Mouse (Mus musculus) brain, embryonic 14.5 days (tissue): Measurements from ENCODE around the gene Anks6. TPM values are rescaled to one million over a fixed set of nuclear protein-coding genes. Genes with fewer than 3 reads are reported as not detected.

ENCODE experiments used
- DNase-seq: peaks from one replicate; pipeline ENCODE4 v3.0.0-alpha.2; 2011; ENCODE audit warnings: low read depth
- CTCF ChIP-seq: fragments of 200-500 bp; IDR thresholded peaks from 2 replicates; pipeline ENCODE4 v1.5.1; 2012; ENCODE audit warnings: inconsistent platforms, mild to moderate bottlenecking, moderate library complexity, borderline replicate concordance; ENCODE audit not compliant: insufficient read depth, insufficient read length; ENCODE audit errors: extremely low read depth
- POLR2A ChIP-seq: fragments of 200-500 bp; IDR thresholded peaks from 2 replicates; pipeline ENCODE4 v1.6.1; 2012; ENCODE audit warnings: mild to moderate bottlenecking, inconsistent platforms, borderline replicate concordance; ENCODE audit not compliant: poor library complexity, insufficient read depth, insufficient read length, severe bottlenecking; ENCODE audit errors: extremely low read depth
- polyA plus RNA-seq: library from polyadenylated mRNA; depleted of rRNA; stranded (reverse); fragments of >200 nt; gene quantifications from 2 replicates; pipeline ENCODE4 v1.2.3, GENCODE M21; 2012; rRNA removed

Anks6 gene
- polyA plus RNA-seq, 1 experiment = 17.3 TPM

DNA sequence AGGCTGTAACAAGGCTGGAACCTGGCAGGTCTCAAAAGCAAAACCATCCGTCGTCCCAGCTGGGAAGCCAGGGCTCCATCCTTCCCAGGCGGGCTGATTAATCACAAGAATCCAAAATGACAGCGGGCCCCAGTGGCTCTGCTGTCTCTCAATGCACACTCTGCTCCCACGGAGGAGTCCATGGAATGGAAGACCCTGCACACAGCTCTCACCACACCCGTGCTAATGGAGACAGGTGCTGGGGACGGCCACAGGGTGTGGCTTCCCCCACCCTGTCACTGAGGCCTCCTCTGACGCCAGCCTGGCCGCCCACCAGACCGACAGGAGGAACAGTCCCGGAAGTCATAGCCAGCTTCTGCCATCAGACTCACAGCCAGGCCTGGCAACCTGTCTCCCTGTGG is 80.6 kb downstream of the Anks6 start:
- DNase-seq = peak; percentile 13
- TF ChIP-seq POLR2A = no peak

DNA sequence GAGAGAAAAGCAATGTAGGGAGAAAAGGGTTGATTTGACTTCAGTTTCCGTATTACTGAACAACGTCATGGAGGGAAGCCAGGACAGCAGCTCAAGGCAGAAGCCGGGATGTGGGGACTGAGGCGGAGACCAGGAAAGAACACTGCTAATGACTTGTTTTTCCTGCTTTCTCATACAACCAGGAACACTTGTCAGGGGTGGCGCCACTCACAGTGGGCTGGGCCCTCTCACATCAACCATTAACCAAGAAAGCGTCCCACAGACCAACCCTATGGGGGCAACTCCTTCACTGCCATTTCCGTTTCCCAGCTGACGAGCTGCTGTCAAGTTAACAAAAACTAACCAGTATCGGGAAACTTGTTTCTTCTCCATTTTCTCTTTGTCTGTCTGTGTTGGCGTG is 83.9 kb downstream of the Anks6 start:
- TF ChIP-seq POLR2A = no peak
- no peak for TF ChIP-seq CTCF
- no peak for DNase-seq

DNA sequence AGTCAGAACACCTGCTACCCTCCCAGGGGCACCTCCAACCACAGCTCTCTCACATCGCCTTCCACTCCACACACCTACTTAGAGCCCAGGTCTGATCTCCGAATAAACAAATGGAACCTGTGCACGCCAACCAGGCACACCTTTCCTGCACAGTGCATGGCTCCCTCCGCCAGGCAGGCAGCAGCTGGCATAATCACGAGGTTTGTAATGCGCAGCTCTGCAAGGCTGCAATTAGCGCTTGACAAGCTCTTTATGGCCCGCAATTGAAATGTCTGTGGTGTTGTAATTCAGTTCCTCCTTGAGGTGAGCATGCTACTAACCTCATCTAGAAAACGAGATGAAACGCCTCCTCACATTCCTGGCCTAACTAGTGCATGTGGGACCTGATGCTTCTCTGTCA is 89.2 kb downstream of the Anks6 start:
- peak; percentile 46 for DNase-seq

DNA sequence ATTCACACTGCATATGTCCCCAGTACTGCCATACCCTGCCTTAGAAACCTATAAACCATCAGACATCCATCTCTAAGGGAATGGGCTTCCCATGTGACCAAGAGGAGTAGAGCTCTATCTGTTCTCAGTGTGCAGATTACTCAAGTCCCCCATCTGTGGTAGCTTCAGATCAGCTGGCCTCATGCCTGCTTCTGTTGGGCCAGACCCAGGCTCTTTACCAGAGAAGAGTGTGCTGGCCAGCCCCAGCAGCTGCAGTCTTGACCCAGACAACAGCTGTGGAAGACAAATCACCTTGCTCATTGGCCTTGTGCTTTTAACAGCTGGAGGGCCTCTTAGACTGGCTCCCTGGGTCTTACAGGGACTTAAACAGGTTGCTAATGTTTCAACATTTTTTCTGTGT is 90.7 kb downstream of the Anks6 start:
- no peak for DNase-seq
- no peak for TF ChIP-seq CTCF
- TF ChIP-seq POLR2A = no peak

More for the DNA sequence above, 89.2 kb downstream of the Anks6 start:
- no peak for TF ChIP-seq POLR2A
- TF ChIP-seq CTCF = no peak

Other genes with a start within 250 kb of the Anks6 start
- gene Gabbr2, start 65.6 kb downstream of the Anks6 start, polyA plus RNA-seq = 10.2 and 25.0 TPM in 2 replicates
- gene Galnt12, start 34.5 kb upstream of the Anks6 start, polyA plus RNA-seq = 1.5 and 2.1 TPM in 2 replicates
- 11.9 and 17.2 TPM in 2 replicates for gene Col15a1, start 150.7 kb upstream of the Anks6 start, polyA plus RNA-seq